Mouse (Mus musculus) liver, embryonic 14.5 days (tissue): ENCODE measurements around the gene Cyb561d2. TPM values are rescaled to one million over a fixed set of nuclear protein-coding genes. Genes with fewer than 3 reads are reported as not detected.

Experiments
- ATAC-seq: fragments of 200-750 bp; cut with Nextera tagmentation; 2 replicates; pipeline ENCODE4 v1.8.0; 2017; ENCODE audit warnings: moderate number of reproducible peaks, mild to moderate bottlenecking, moderate library complexity; ENCODE audit not compliant: insufficient read depth
- DNase-seq, 3 experiments: peaks; one replicate each; pipeline ENCODE4 v3.0.0-alpha.2; 2012 to 2013; ENCODE audit warnings: low read depth in 3 of 3, low spot score in 3 of 3
- H3K27ac ChIP-seq: fragments of 300-500 bp; sonication (generic); 2 replicates; pipeline ENCODE4 v1.5.1; 2014; ENCODE audit warnings: moderate library complexity, mild to moderate bottlenecking, control low read depth, inconsistent platforms
- H3K27me3 ChIP-seq: fragments of 300-500 bp; sonication (generic); 2 replicates; pipeline ENCODE4 v1.6.1; 2014; ENCODE audit warnings: mild to moderate bottlenecking, low read length, moderate library complexity; ENCODE audit not compliant: control insufficient read depth, insufficient read depth
- H3K36me3 ChIP-seq: fragments of 300-500 bp; sonication (generic); replicated peaks from 2 replicates; pipeline ENCODE4 v1.6.1; 2014; ENCODE audit warnings: low read depth; ENCODE audit not compliant: control insufficient read depth, insufficient read depth
- H3K4me1 ChIP-seq, 2 experiments: fragments of 200-500 bp in 1 of 2; fragments of 300-500 bp in 1 of 2; sonication (generic) in 1 of 2; replicated peaks; 2 replicates each; pipeline ENCODE4 v1.6.1; 2012 to 2014; ENCODE audit warnings: antibody characterized with exemption in 1 of 2, inconsistent platforms in 1 of 2, low read length in 1 of 2; ENCODE audit not compliant: control insufficient read depth in 2 of 2, insufficient read depth in 2 of 2
- H3K4me2 ChIP-seq: fragments of 300-500 bp; sonication (generic); 2 replicates; pipeline ENCODE4 v1.6.1; 2014; ENCODE audit warnings: low read depth, mild to moderate bottlenecking, control low read depth, moderate library complexity
- H3K4me3 ChIP-seq, 2 experiments: fragments of 200-500 bp in 1 of 2; fragments of 300-500 bp in 1 of 2; sonication (generic) in 1 of 2; 2 replicates each; pipeline ENCODE4 v1.5.1; 2012 to 2014; ENCODE audit warnings: low read depth in 2 of 2, low read length in 2 of 2, mild to moderate bottlenecking in 2 of 2, control low read depth in 1 of 2, inconsistent platforms in 1 of 2, moderate library complexity in 1 of 2; ENCODE audit not compliant: insufficient read depth in 1 of 2
- H3K9ac ChIP-seq: fragments of 300-500 bp; sonication (generic); replicated peaks from 2 replicates; pipeline ENCODE4 v1.6.1; 2014; ENCODE audit warnings: mild to moderate bottlenecking, control low read depth, moderate library complexity
- H3K9me3 ChIP-seq: fragments of 300-500 bp; sonication (generic); 2 replicates; pipeline ENCODE4 v1.6.1; 2016; ENCODE audit warnings: low read length, mixed read lengths; ENCODE audit not compliant: control insufficient read depth
- CTCF ChIP-seq: IDR thresholded peaks from 2 replicates; pipeline ENCODE4 v1.5.1; 2016; ENCODE audit warnings: antibody characterized with exemption, low read depth, control low read depth
- EP300 ChIP-seq: IDR thresholded peaks from 2 replicates; pipeline ENCODE4 v1.6.1; 2016; ENCODE audit warnings: antibody characterized with exemption, low read depth
- WGBS: fragments of 180-500 bp; shearing (Covaris S2); extraction: QIAGEN DNeasy Blood & Tissue Kit; methylation state at CpG from one replicate; pipeline ENCODE4 v1.1.7; 2014; ENCODE audit not compliant: insufficient replicate concordance; 5-methylcytosine and 5-hydroxymethylcytosine counted together
- polyA plus RNA-seq, 2 experiments: library from polyadenylated mRNA; depleted of rRNA in 1 of 2; stranded (reverse) in 1 of 2; unstranded in 1 of 2; fragments of >200 nt; fragmentation: Nextera tagmentation in 1 of 2; extraction: Ambion mirVana in 1 of 2; gene quantifications; 2 replicates each; pipeline versions ENCODE4 v1.2.1 to v1.2.3; 2012 to 2014

Cyb561d2 gene
- polyA plus RNA-seq, 2 experiments: 9.8 to 14.1 TPM

GRCm38 (mm10) chr9:107508266-107508665, 33.7 kb downstream of the Cyb561d2 start:
- DNase-seq (no peak), ATAC-seq (no peak)
- Histone ChIP-seq H3K27me3 (no peaks in the 10 kb centered on the region; the same call in 1 of the 2 replicates), H3K9ac (no peak overlapping the region), H3K4me2 (no peak overlapping the region), H3K27ac (no peak overlapping the region), H3K36me3 (no peaks in the 10 kb centered on the region), H3K9me3 (no peaks in the 10 kb centered on the region), H3K4me3 (no peak overlapping the region), H3K4me1 (no peaks in the 10 kb centered on the region)
- WGBS: 45% methylated on average over 10 of the region's 10 CpGs
- TF ChIP-seq EP300: no peak
- TF ChIP-seq CTCF: no peak

GRCm38 (mm10) chr9:107504662-107505537, 37.1 kb downstream of the Cyb561d2 start:
- Histone ChIP-seq H3K27ac (no peak overlapping the region), H3K27me3 (no peaks in the 10 kb centered on the region; the same call in 1 of the 2 replicates), H3K4me2 (no peak overlapping the region), H3K9ac (no peak overlapping the region), H3K4me1 (no peaks in the 10 kb centered on the region), H3K9me3 (no peaks in the 10 kb centered on the region), H3K4me3 (no peak overlapping the region), H3K36me3 (no peaks in the 10 kb centered on the region)
- no peak for TF ChIP-seq EP300
- TF ChIP-seq CTCF: no peak
- ATAC-seq: no peak
- 69% methylated on average over 19 of the region's 19 CpGs for WGBS
- no peak for DNase-seq

DNA sequence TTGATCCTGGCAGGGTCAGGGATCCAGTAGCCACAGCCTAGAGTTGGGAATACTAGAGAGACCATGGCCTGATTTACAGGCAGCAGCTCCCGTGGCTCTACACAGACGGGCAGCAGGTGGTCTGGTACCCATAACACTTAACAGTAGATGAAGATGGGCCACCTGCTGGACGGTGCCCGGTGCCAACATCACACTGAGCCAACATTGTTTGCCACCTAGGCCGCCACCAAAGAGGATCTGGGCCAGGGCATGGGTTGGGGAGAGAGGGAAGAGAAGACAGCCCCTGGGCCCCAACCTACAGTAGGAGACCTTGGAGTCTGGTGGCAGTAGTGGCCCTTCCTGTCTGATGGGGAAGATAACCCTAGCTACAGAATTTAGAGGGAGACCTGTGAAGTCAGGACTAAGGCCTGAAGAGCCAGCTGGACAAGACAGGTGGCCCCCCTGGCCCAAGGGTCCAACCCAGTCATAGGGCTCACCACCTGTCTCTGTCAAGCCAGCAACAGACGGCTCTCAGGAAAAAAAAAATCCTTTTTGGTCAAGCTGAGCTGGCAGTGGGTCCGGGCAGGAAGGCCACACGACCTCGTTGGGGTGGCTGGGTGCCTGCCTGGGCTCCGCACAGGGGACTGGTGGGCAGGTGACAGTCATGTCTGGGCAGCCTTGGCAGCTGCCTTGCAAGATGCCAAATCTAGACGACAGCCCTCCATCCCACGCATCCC, 39.7 kb downstream of the Cyb561d2 start:
- no peaks in the 10 kb centered on the region for H3K27me3 ChIP-seq
- no peak for ATAC-seq

GRCm38 (mm10) chr9:107500708-107501286, 41.2 kb downstream of the Cyb561d2 start:
- ATAC-seq (no peak), DNase-seq (no peak)
- H3K4me1 ChIP-seq: peaks cover 9 to 13% of the 10 kb centered on the region in 2 experiments
- H3K36me3 ChIP-seq: no peaks in the 10 kb centered on the region
- 63% methylated on average over 3 of the region's 3 CpGs for WGBS
- TF ChIP-seq CTCF (no peak), EP300 (no peak)
- H3K4me2 ChIP-seq: no peak overlapping the region
- H3K9ac ChIP-seq: no peak overlapping the region
- H3K27me3 ChIP-seq: no peaks in the 10 kb centered on the region
- no peak overlapping the region for H3K4me3 ChIP-seq
- H3K27ac ChIP-seq: no peak overlapping the region
- H3K9me3 ChIP-seq: no peaks in the 10 kb centered on the region

More for the DNA sequence above, 39.7 kb downstream of the Cyb561d2 start:
- Histone ChIP-seq H3K27ac (no peak overlapping the region), H3K9me3 (no peaks in the 10 kb centered on the region), H3K9ac (no peak overlapping the region), H3K36me3 (no peaks in the 10 kb centered on the region), H3K4me1 (no peaks in the 10 kb centered on the region), H3K4me3 (no peak overlapping the region), H3K4me2 (no peak overlapping the region)
- WGBS: 63% methylated on average over 12 of the region's 12 CpGs
- TF ChIP-seq EP300: no peak
- no peak for TF ChIP-seq CTCF
- DNase-seq: no peak

DNA sequence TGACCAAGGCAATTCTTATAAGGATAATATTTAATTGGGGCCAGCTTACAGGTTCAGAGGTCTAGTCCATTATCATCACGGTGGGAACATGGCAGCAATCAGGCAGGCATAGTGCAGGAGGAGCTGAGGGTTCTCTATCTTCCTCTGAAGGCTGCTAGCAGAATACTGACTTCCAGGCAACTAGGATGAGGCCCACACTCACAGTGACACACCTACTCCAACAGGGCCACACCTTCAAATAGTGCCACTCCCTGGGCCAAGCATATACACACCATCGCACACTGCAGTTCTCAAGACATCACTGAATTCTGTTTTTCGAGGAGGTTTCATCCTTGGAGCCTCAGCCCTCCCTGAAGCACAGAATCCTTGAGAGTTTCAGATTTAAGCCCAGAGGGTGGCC, 45.6 kb downstream of the Cyb561d2 start:
- H3K27ac ChIP-seq: peak overlapping the region; percentile 41
- peaks cover 19 to 25% of the 10 kb centered on the region in 2 experiments for H3K4me1 ChIP-seq
- no peaks in the 10 kb centered on the region for H3K9me3 ChIP-seq
- 23% methylated on average over 3 of the region's 3 CpGs for WGBS
- ATAC-seq (peak; percentile 88), DNase-seq (peak in 1 of 3 experiments; percentile 23)
- no peak overlapping the region; the same call in 1 of the 2 replicates for H3K9ac ChIP-seq
- peak overlapping the region; percentile 45 for H3K4me2 ChIP-seq
- no peaks in the 10 kb centered on the region for H3K36me3 ChIP-seq
- TF ChIP-seq EP300 (no peak), CTCF (no peak)
- H3K27me3 ChIP-seq: no peaks in the 10 kb centered on the region
- no peak overlapping the region for H3K4me3 ChIP-seq
